Mouse (Mus musculus) right cerebral cortex, postnatal 10 days (tissue): ENCODE data around the gene Pkp3.

ENCODE experiments used
- DNase-seq, 2 experiments: peaks; one replicate each; pipeline ENCODE4 v3.0.0; 2021; ENCODE audit warnings: low spot score in 2 of 2

Gene Pkp3

DNA sequence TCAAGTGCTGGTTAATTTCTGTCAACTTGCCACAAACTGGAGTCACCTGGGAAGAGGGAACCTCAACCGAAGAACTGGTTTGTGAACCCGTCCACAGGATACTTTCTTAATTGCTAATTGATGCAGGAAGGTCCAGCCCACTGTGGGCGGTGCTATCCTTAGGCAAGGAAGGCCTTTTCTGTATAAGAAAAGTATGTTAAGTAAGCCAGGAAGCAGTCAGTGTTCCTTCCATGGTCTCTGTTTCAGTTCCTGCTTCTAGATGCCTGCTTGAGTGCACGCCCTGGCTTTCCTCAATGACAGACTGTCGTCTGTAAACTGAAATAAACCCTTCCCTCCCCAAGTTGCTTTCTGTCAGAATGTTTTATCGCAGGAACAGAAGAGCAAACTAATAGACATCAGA, 21.0 kb upstream of the Pkp3 start:
- DNase-seq = no peak

DNA sequence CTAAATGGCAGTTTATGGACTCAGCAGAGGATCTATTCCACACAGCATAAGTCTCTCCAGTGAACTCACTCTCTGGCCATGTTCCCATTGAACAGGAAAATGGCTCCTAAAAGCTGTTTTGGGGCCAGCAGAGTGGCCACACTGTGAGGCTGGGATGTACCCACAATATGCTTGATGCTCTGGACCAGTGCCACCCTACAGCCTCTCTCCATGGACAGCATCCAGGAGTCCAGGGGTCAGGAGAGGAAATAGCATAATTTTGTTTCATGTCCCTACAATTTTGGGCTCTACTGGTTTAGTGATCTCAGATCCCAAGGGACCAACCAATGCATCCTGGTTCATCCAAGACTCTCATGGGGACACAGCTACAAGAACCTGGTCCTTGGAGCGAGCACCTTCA, 20.5 kb upstream of the Pkp3 start:
- no peak for DNase-seq

DNA sequence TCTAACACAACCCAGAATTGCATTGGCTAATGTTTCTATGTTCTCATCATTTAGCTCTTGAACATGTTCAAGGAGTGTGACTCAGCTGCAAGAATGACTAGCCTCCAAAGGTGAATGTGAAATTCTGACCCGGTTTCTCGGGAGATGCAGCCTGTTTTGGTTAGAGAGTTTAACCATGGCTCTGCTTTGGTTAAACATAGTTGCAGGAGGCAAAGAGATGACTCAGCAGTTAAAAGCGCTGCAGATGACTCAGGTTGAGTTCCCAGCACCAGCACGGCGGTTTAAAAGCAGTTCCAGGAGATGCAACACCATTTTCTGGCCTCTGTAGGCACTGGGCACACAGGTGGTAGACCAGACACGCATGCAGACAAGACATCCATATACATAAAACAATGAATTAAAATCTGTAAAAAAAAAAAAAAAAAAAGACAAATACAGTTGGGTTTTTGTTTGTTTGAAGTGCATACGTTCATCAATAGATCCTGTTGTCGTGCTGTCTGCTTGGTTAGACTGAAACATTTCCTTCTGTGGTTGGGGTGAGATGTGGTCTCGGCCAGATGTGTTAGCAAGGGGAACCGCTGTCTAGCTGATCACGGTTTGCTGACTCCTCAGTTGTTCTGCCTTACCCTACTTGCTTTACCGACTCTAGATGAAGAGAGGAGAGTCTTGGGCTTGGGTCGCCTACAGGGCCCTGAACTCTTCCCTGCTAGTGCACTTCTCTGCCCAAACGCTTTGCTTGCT, 19.2 kb upstream of the Pkp3 start:
- DNase-seq = no peak

DNA sequence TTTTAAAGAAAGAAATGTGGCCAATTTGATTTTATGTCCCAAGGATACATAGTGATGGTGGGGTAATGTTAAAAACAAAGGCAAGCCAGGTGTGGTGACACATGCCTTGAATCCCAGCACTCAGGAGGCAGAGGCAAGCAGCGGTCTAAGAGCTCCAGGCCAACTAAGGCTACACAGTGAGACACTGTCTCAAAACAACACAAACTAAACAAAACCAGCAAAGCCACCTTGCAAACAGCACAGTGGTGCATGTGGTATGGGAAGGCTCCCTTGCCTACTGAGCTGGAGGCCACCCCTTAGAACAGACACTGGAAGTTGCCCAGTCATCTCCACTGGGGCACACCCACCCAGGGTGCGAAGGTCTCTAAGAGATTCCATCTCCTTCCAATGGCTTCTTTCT, 18.1 kb upstream of the Pkp3 start:
- no peak for DNase-seq

DNA sequence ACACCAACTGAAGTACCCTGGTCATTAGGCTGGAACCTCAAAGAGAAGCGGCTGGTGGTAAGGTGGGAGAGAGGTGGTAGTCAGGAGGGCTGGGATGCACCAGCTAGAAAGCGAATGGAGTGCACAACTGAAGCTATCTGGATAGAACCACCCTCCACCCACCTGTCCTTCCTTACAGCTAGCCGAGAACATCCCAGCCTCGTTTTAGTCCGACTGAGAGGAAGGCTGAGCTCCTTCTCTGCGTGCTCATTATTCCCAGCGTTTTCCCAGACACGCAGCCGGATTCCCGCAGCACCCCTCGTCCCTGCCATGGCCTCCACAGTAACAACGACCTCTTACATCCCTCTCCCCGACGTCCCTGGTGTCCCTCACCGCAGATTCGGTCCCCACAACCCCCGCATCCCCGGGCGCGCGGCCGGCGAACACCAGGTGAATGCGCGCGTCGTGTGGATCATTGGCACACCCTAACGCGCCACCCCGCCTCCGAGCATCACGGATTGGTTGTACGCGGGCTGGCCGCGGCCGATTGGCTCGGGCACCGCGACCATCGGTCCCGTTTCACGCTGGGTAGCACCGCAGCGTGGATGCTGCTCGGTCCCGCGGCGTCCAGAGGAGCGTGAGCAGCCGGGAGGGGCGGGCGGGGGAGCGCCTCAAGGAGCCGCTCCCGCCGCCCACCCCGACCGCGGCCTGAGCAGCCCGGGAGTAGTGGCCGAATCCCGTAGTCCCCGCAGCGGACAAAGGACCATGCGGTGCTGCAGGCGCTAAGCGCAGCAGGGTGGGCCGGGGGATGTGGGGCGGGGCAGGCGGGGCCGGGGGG, 17.4 kb upstream of the Pkp3 start, which contains the start of gene B4galnt4:
B4galnt4 (plus strand) TSS at position 679 of the 817 bp plus-strand sequence.
- peak; percentile 96 to 97 for DNase-seq

DNA sequence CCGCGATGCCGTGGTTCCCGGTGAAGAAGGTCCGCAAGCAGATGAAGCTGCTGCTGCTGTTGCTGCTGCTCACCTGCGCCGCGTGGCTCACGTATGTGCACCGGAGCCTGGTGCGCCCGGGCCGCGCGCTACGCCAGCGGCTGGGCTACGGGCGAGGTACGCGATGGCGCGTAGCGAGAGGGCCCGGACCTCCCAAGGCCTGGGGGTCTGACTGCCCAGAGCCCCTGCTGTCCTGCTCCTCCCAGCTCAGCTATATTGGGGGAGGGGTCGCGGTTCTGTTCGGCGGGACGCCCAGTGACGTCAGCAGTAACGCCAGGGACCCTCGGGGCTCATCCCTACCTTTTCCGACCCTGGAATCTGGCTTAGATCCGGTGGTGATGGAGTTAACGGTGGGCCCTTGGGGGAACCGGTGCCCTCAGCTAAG, 16.7 kb upstream of the Pkp3 start:
- peak; percentile 64 to 65 for DNase-seq

DNA sequence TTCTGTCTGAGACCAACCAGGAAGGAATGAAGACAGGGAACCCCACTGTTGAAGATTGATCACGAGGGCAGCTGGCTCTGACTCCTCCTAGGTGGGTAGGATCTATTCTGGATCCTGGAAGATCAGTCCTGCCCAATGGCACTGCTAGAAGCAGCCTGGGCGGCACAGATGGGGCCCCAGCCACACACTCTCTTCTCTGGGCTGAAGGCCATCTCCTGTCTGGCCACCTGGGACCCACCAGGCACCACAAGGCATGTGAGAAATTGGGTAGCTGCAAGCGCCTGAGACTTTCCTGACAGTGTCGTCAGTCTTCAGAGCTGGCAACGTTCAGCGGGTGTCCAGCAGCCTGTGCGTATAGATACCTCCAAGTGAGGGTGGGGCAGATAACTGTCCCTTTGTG, 15.5 kb upstream of the Pkp3 start:
- DNase-seq = peak in 1 of 2 experiments; percentile 57

DNA sequence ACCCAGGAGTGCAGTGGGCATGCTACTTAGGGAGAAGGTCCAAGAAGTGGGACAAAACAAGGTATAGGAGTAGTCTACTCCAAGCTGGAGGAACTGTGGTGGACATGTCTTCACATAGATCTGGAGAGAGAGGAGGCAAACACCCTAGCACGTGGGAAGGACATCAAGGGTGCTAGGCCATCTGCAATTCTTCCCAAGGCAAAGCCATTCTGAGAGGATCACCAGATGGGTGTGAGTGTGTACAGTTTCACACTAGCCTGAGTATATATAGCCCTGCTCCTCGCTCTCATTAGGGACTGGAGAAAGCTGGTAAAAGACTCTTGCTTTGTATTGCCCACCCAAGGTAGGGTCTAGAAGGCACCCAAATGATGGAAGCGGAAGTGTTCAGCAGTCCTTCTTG, 14.7 kb upstream of the Pkp3 start:
- peak in 1 of 2 experiments; percentile 59 for DNase-seq

DNA sequence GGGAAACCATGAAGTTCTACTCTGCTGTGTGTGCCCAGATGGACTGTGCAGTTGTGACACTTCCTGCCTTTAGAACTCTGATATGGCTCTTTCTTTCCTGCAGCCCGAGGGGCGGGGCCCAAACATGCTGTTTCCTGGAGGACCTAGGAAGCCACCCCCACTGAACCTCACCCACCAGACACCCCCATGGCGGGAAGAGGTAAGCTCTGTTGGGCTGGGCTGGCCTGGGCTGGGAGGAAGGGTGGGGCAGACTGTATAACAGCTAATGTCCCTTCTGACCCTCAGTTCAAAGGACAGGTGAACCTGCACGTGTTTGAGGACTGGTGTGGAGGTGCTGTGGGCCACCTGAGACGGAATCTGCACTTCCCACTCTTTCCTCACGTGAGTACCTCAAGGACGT, 13.8 kb upstream of the Pkp3 start:
- DNase-seq = no peak

DNA sequence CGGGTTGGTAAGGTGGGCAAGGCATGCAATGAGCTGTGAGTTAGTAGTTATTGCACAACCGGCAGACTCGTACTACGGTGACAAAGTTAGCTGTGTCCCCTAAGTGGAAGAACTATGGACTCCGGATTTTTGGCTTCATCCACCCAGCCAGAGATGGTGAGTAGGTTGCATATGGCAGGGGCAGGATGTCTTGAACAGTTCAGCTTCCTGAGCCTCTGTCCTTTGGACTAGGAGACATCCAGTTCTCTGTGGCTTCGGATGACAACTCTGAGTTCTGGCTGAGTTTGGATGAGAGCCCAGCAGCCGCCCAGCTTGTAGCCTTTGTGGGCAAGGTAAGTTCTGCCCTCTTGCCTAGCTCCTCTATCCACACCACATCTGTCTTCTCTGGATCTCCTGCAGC, 13.4 kb upstream of the Pkp3 start:
- DNase-seq = no peak

DNA sequence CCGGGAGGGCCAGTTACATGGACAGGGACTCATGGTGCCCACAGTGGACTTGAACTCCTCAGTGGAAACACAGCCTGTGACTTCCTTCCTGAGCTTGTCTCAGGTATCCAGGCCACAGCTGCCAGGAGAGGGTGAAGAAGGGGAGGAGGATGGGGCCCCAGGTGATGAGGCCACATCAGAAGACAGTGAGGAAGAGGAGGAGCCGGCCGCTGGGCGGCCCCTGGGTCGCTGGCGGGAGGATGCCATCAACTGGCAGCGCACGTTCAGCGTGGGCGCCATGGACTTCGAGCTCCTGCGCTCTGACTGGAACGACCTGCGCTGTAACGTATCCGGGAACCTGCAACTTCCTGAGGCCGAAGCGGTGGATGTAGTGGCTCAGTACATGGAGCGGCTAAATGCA, 9.7 kb upstream of the Pkp3 start:
- peak in 1 of 2 experiments; percentile 46 for DNase-seq

DNA sequence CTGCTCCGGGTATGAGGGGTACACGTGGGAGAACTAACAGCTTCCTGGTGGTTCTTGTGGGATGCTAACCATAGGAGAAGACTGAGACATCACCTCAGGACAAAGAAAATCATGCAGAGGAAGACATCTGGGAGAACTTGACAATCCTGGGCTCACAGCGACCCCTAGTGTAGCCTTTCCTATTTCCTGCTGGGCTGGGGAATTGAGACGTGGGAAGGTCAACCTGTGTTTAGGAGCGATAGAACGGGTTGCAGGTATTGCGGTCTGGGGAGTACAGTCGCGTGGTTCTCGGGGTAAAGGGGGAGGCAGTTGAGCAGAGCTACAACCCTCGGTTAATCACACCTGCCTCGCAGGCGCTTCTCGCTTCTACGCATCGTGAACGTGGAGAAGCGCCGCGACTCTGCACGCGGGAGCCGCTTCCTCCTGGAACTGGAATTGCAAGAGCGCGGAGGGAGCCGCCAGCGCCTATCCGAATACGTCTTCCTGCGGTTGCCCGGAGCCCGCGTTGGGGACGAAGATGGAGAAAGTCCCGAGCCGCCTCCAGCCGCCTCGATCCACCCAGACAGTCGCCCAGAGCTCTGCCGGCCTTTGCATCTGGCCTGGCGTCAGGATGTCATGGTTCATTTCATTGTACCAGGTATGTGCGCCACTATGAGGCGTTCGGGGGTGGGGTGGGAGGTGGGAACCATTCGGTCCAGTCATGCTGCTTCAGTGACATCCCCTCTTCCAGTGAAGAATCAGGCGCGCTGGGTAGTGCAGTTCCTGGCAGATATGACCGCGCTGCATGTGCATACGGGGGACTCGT, 7.8 kb upstream of the Pkp3 start:
- peak; percentile 83 to 84 for DNase-seq

DNA sequence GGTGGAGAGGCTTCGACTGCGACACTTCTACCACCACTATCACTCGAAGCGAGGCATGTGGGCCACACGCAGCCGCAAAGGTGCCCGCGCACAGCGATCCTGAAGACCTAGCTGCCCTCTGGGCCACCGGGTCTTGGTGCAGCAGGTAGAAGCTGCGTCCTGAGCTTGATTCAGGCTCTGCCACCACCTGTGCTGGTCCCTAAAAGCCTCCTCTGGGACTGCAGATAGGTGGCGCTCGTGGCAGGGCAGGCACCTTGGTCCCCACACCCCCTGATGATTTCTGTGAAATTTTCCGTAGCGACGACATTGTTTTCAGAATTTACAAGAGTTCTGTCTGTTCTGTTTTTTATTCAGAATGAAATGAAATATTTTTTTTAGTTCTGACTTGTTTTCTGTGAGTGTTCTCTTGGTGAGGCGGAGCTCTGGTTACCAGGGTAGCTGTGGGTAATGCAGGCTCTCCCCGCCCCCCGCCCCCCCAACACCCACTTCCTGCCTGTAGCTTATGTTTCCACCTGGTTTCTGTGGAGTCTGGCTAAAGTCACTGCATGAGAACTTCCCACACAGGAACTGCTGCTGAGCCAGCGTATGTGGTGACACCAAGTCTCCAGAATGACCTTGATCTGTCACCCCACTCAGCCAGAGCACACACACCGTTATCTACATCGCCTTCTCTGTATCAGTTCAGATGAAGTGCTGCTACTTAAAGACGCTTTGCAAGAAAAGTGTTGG, 5.8 kb upstream of the Pkp3 start:
- DNase-seq = peak in 1 of 2 experiments; percentile 48

DNA sequence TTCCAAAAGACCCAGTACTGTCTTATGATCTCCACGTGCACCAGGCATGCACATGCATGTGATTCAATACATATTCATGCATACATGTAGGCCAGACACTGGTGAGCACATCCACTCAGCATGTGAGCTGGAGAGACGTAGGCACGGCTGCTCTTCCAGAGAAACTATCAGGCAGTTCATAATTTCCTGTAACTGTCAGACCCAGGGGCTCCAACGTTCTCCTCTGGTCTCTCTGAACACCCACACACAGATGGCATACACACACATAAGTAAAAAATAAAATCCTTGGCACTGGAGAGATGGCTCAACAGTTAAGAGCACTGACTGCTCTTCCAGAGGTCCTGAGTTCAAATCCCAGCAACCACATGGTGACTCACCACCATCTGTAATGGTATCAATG, 4.2 kb upstream of the Pkp3 start:
- peak in 1 of 2 experiments; percentile 51 for DNase-seq

DNA sequence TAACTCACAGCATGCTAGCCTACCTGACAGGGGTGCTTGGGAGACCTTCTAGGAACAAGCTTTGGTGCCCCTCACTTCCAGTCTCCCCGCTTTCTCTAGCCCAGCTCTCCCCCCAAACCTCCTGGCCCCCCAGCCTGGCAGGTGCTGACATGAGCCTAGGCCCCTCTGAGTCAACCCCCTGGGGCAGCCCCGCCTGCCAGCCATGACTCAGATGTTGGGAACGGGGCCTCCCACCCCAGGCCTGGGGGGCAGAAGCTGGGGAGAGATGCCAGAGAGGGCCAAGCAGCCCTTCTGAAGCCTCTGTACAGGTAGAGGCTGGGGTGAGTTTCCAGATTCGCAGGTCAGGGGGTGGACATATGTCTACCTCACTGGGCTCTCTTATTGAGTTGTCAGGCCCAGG, 858 bp downstream of the Pkp3 start:
- no peak for DNase-seq

DNA sequence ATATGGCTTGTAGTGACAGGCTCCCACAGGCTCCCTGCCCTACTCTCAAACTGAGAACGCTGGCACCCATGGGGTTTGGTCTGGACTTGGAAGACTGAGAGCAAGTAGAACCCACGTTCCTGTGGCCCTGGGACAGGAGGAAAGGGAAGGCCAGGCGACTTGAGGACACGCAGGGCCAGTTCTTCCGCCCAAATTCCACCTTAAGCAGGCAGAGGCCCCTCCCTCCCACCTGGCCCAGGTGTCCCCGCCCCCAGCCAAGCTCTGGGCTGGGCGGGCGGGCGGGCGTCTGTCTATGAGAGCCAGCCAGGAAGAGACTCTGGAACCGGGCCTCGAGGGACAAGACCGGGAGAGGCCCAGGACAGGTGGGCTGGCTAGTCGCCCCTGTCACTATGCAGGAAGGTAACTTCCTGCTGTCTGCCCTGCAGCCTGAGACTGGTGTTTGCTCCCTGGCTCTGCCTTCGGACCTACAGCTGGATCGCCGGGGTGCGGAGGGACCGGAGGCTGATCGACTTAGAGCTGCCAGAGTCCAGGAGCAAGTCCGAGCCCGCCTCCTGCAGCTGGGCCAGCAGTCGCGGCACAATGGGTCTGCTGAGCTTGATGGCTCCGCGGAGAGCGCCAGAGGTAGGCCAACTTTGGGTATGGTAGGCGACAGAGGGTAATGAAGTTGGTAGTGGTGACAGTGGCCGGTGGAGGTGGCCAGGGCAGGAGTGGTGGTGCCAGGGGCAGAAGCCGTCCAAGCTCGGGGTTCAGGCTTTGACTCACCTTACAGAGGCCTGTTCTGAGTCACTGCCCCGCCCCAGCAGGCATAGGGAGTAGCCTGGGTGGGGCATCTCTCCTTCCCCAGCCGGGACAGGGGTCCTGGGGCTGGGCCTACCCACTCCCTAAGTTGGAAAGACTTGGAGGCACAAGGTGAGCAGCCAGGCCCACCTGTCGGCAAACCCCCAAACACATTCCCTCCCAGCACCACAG, 1.7 kb downstream of the Pkp3 start:
- no peak for DNase-seq

DNA sequence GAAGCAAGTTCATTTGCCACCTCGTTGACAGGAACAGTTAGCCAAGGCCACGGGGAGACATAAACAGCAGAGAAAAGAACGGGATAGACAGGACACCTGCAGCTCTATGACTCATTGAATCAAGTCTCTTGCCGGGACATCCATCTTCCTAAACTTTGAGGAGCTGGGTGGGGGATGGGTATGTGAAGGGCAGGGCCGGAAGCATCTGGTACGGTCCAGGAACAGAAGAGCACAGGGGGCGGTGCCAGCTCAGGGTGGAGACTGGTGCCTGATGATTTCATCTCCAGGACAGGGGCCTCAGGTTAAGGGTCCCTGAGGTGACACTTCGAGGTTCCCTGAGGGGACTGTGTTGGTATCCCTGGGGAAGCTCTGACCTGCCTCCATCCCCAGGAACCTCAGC, 9.9 kb downstream of the Pkp3 start:
- DNase-seq = no peak

DNA sequence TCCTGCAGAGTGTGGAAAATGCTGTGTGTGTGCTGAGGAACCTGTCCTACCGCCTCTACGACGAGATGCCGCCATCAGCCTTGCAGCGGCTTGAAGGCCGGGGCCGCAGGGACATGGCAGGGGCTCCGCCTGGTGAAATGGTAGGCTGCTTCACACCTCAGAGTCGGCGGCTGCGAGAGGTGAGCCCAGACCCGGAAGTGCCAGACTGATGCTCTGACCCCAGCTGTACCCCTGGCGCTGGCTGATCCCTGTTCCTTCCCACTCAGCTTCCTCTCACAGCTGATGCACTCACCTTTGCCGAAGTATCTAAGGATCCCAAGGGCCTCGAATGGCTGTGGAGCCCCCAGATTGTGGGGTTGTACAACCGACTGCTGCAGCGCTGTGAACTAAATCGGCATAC, 10.5 kb downstream of the Pkp3 start:
- DNase-seq = no peak

DNA sequence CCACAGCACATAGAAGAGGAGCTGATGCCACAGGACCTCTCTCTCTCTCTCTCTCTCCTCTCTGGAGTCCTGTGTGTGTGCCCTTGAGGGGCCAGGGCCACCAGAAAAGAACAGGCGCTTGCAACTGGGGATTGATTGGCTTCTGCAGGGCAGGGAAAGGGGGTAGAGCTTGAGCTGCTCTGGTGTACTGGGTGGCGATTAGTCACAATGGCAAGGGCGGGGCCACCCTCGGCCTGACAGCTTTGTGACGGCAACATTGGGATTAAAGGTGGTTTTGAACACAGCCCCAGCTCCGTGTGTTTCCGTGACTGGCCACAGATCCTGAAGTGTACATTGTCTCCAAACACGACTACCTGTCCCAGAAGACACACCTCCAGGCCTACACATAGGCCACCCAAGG, 12.2 kb downstream of the Pkp3 start:
- no peak for DNase-seq

DNA sequence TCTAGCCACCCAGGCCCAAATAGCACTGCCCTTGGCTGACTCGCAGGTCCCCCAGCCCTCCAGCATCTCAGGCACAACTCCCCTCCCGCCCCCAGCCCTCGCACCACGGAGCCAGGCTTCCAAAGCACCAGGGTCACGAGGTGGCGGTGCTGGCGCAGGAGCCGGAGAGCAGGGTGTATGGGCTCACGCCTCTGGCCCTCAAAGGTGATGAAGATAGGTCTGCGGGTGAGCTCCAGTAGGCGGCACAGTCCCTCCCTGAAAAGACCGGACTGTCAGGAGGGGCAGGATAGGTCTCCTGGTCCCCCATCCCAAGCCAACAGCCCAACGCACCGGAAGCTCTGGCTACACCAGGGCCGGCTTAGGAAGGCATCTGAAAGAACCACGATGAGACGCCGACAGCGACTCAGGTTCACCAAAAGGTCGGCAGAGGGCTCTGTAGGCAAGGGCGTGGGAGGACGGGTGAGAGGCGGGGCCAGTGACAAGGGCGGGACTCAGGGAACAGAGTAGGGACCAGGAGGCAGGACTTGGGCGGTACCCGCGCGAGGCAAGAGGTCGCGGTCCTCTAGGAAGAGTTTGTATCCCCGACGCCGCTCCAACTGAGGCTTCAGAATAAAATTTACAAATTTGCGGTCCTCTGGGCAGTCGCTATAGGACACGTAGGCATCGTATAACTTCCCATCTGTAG, 14.2 kb downstream of the Pkp3 start:
- peak; percentile 63 to 75 for DNase-seq
